Mouse (Mus musculus): ENCODE data around the gene Klra17.
"Not testable (repeated sequence)": the region's sequence is repeated elsewhere in the genome, so short reads cannot be mapped to it uniquely, and the experiment has no call there.

Gene Klra17

DNA sequence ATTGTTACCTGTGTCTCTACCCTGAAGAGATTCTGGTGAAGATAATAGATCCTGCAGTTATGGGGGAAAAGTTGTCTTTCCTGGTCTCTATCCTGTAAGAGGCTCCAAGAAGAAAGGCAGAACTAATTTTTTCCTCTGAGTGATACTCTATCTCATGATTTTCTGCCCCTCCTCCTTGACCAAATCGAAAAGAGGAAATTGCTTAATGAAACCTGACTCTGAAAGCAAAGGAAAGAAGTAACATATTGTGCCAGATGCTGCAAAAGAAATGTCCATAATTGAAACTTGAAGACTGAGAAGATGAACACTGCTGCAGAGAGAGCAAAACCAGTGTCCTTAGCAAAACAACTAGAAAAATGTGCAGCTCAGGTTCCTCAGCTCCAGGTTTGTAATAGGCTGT, at the start of gene Klra17:
Gene Klra17, minus strand, starts transcription at position 124 of the 400 bp plus-strand sequence.
- no peak for DNase-seq (ENCODE audit: low read depth, low spot score)

DNA sequence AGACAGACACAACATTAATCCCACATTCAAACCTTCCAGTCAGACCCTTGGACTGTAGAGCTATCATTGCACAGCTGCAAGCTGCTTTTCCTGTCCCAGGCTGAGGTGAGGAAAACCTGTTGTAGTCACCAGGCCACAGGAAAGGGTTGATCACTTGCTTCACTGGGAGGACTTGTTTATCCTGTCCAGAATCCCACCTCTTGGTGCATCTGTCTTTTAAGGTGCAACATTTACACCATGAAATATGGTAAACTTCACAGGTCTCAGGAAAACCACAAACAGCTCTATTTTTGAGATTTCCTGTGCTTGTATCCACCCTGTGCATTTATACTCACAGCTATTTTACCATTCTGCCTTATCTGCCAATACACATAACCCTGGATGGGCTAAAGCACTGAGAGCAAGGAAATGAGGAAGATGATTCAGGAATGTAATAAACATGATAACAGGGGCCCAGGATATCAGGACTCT, 41.0 kb upstream of the Klra17 start, which contains the start of gene Klra5:
Gene Klra5, minus strand, starts transcription at position 175 of the 471 bp plus-strand sequence.
- not testable (repeated sequence) for DNase-seq (ENCODE audit: low read depth, low spot score)

GRCm38 (mm10) chr6:129916996-129917395, 40.5 kb upstream of the Klra17 start:
- no peak for DNase-seq (ENCODE audit: low read depth, low spot score)

DNA sequence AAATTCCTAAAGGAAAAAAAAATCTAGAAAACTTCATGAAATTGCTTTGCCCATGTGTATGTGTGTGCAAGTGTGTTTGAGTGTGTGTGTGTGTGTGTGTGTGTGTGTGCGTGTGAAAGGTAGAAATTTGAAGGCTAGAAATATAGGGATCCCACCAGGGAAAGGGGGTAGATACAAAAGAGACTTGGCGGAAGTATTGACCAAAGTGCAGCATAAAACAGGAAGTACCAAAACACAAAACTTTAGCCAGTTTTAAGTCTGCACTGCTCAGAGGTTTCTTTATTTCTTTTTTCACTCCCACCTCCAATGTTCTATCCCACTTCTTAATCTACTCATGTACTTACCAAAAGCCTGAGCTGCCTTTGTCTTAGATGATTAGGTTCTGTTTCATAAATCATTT, 6.1 kb upstream of the Klra17 start:
- no peak for DNase-seq (ENCODE audit: low read depth, low spot score)

DNA sequence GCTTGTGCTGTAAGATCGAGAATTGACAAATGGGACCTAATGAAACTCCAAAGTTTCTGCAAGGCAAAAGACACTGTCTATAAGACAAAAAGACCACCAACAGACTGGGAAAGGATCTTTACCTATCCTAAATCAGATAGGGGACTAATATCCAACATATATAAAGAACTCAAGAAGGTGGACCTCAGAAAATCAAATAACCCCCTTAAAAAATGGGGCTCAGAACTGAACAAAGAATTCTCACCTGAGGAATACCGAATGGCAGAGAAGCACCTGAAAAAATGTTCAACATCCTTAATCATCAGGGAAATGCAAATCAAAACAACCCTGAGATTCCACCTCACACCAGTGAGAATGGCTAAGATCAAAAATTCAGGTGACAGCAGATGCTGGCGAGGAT, 14.1 kb downstream of the Klra17 start, which contains the start of gene Gm17631:
Gene Gm17631, plus strand, starts transcription at position 301 of the 400 bp plus-strand sequence.
- DNase-seq (ENCODE audit: low read depth, low spot score), result not testable (repeated sequence)

DNA sequence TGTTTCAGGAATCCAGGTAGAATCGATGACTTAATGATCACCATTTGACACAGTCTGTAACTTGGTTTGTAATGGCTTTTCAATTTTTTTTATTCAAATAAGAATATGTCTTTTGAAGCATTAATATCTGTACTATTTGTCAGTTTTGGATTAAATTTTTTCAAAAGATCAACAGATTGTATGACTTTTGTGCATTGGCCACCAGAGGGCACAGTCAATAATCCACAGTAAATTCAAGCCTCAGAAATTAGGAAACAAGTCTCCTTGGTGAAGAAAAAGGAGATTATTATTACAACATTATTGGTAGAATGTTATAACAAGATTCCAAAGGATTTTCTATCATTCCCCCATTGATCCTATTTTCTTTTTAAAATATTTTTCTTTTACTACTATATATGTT, 50.9 kb downstream of the Klra17 start:
- no peak for DNase-seq (ENCODE audit: low read depth, low spot score)

DNA sequence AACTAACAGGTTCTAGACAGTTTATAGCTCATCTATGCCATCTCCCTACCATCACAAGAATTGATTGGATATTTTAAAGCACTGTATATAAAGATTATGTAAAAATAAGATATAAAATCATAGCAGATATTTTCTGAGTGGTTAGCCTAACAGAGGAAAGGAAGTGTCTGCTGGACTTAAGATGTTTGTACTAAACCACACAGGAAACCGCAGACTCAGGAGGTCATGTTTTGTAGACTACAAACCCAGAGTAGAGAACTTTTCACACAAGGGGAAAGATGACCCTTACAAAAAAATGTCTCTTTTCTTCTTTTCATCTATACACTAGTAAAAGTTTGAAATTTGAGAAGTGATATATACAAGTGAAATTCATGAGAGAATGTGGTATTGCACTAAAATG, 52.5 kb downstream of the Klra17 start:
- no peak for DNase-seq (ENCODE audit: low read depth, low spot score)

DNA sequence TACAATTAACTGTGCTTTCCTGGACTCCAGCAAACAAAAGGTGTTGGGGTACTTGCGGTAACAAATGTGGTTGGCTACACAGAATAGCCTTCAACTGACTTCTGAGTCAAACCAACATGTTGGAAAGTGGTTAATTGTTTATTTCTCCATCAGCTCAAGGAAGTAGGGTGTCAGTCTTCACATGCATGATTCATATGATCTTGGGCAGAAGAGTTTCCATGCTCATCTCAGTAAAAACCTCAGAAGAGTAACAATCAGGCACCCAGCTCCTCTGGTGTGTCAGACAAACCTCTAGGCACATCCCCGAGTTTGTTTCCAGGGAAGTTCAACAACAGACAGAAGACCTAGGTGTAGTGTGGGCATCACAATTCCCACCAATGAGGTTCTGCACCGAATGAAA, 58.7 kb downstream of the Klra17 start:
- DNase-seq (ENCODE audit: low read depth, low spot score), result no peak

GRCm38 (mm10) chr6:129784170-129784569, 92.3 kb downstream of the Klra17 start, which contains the start of gene Gm156:
TSS of gene Gm156 (minus strand) at chr6:129784270.
- not testable (repeated sequence) for DNase-seq (ENCODE audit: low read depth, low spot score)
